Mouse (Mus musculus) heart, adult 2 months (tissue): Measurements from ENCODE around the gene Yju2. TPM values are rescaled to one million over a fixed set of nuclear protein-coding genes. Genes with fewer than 3 reads are reported as not detected.

Experiments used
- DNase-seq, 2 experiments: peaks; one replicate each; pipeline ENCODE4 v3.0.0; 2021
- H3K27ac ChIP-seq: fragments of 200-600 bp; 2 replicates; pipeline ENCODE4 v1.8.1; 2022
- H3K27me3 ChIP-seq: fragments of 200-500 bp; 2 replicates; pipeline ENCODE4 v1.6.1; 2012; ENCODE audit warnings: mild to moderate bottlenecking, low read length, inconsistent platforms, mixed read lengths; ENCODE audit not compliant: control insufficient read depth, insufficient read depth
- H3K36me3 ChIP-seq: fragments of 200-500 bp; 2 replicates; pipeline ENCODE4 v1.6.1; 2012; ENCODE audit warnings: low read length, inconsistent platforms; ENCODE audit not compliant: control insufficient read depth, insufficient read depth
- H3K4me1 ChIP-seq: fragments of 200-500 bp; 2 replicates; pipeline ENCODE4 v1.6.1; 2011; ENCODE audit warnings: low read length; ENCODE audit not compliant: control insufficient read depth, insufficient read depth
- H3K4me3 ChIP-seq: fragments of 200-600 bp; 2 replicates; pipeline ENCODE4 v1.8.1; 2022
- H3K79me2 ChIP-seq: fragments of 200-500 bp; replicated peaks from 2 replicates; pipeline ENCODE4 v1.6.1; 2012; ENCODE audit warnings: mild to moderate bottlenecking, inconsistent platforms, low read length, moderate library complexity, mixed read lengths; ENCODE audit not compliant: control insufficient read depth, insufficient read depth
- H3K9ac ChIP-seq: fragments of 200-500 bp; 2 replicates; pipeline ENCODE4 v1.6.1; 2012; ENCODE audit warnings: low read depth, mild to moderate bottlenecking, control low read depth, inconsistent platforms, low read length, mixed read lengths
- CTCF ChIP-seq: fragments of 200-600 bp; IDR thresholded peaks from 2 replicates; pipeline ENCODE4 v1.8.1; 2022; ENCODE audit warnings: antibody characterized with exemption, mild to moderate bottlenecking, moderate library complexity
- EP300 ChIP-seq: fragments of 200-500 bp; IDR thresholded peaks from 2 replicates; pipeline ENCODE4 v1.6.1; 2011; ENCODE audit warnings: low read depth, low read length, control low read depth; ENCODE audit not compliant: insufficient read depth
- POLR2A ChIP-seq: fragments of 200-500 bp; IDR thresholded peaks from 2 replicates; pipeline ENCODE4 v1.6.1; 2011; ENCODE audit warnings: mild to moderate bottlenecking, low read depth, low read length, control low read depth; ENCODE audit not compliant: insufficient read depth
- WGBS: fragments of 180-500 bp; shearing (Covaris S2); methylation state at CpG from one replicate; pipeline ENCODE4 v1.1.7; 2018; 5-methylcytosine and 5-hydroxymethylcytosine counted together
- intact Hi-C: fragments of 180-260 bp; cut with DNase I; formaldehyde crosslinking; loops from one replicate; pipeline ENCODE4 v1.15.1; 2025
- polyA plus RNA-seq: library from polyadenylated mRNA; depleted of rRNA; stranded (reverse); fragments of >200 nt; gene quantifications from 2 replicates; pipeline ENCODE4 v1.2.3, GENCODE M21; 2012; rRNA removed
- total RNA-seq, 2 experiments: library from RNA; stranded (reverse); gene quantifications; 2 replicates each; pipeline ENCODE4 v1.2.3; 2021

Yju2 gene
- total and polyA plus RNA-seq, 3 experiments: 3.7 to 9.2 (median 8.3) TPM

- Histone ChIP-seq H3K9ac (no peak overlapping the region), H3K79me2 (peaks cover 2% of the 10 kb centered on the region; the same call in 1 of the 2 replicates), H3K27ac (no peak overlapping the region), H3K4me3 (no peak overlapping the region), H3K36me3 (no peaks in the 10 kb centered on the region), H3K4me1 (peaks cover 6% of the 10 kb centered on the region), H3K27me3 (no peaks in the 10 kb centered on the region)
- 81% methylated on average over 15 of the region's 15 CpGs for WGBS
- no peak for DNase-seq
- intact Hi-C loops: no loop called here
- TF ChIP-seq POLR2A: no peak
Measured at GRCm38 (mm10) chr17:56016793-56017785, 58.2 kb downstream of the Yju2 start.

- no peak overlapping the region for H3K27ac ChIP-seq
- no peaks in the 10 kb centered on the region for H3K27me3 ChIP-seq
- WGBS: 87% methylated on average over 7 of the region's 7 CpGs
- intact Hi-C loops: no loop called here
- H3K79me2 ChIP-seq: peaks cover 2% of the 10 kb centered on the region; the same call in 1 of the 2 replicates
- peaks cover 11% of the 10 kb centered on the region for H3K4me1 ChIP-seq
- no peak for DNase-seq
- no peak overlapping the region for H3K4me3 ChIP-seq
- no peaks in the 10 kb centered on the region for H3K36me3 ChIP-seq
- no peak overlapping the region for H3K9ac ChIP-seq
- TF ChIP-seq CTCF (no peak), EP300 (no peak), POLR2A (no peak)
Measured at GRCm38 (mm10) chr17:56017848-56018247, 58.9 kb downstream of the Yju2 start.

Other genes starting within 250 kb of the Yju2 start
- 1 to 10 TPM; 2.3 to 2.8 TPM for gene Pot1b, start 246.5 kb upstream of the Yju2 start, total RNA-seq
- 1.5 and 3.5 TPM in 2 replicates for gene Pot1b, start 246.5 kb upstream of the Yju2 start, polyA plus RNA-seq
- under 1 TPM; 0.47 to 0.75 TPM for gene Adgre4, start 209.1 kb upstream of the Yju2 start, total RNA-seq
- 0.82 and 0.92 TPM in 2 replicates for gene Adgre4, start 209.1 kb upstream of the Yju2 start, polyA plus RNA-seq
- gene Zfp119a, start 80.2 kb upstream of the Yju2 start, total RNA-seq: 1 to 10 TPM; 4.0 to 4.2 TPM
- 0.43 and 1.0 TPM in 2 replicates for gene Zfp119a, start 80.2 kb upstream of the Yju2 start, polyA plus RNA-seq
- gene Zfp959, start 67.0 kb upstream of the Yju2 start, total RNA-seq: 1 to 10 TPM; 3.8 TPM
- gene Zfp959, start 67.0 kb upstream of the Yju2 start, polyA plus RNA-seq: 1.4 and 2.1 TPM in 2 replicates
- 1 to 10 TPM; 2.5 to 3.9 TPM for gene Zfp119b, start 9.6 kb upstream of the Yju2 start, total RNA-seq
- 0.49 and 1.2 TPM in 2 replicates for gene Zfp119b, start 9.6 kb upstream of the Yju2 start, polyA plus RNA-seq
- gene Ebi3, start 6.5 kb upstream of the Yju2 start, total RNA-seq: under 1 TPM; 0.34 to 0.91 TPM
- gene Ebi3, start 6.5 kb upstream of the Yju2 start, polyA plus RNA-seq: 1.3 and 4.1 TPM in 2 replicates
- under 1 TPM; 0.63 to 0.64 TPM for gene Shd, start 11.4 kb downstream of the Yju2 start, total RNA-seq
- gene Shd, start 11.4 kb downstream of the Yju2 start, polyA plus RNA-seq: 1.9 TPM in 2 replicates
- gene Fsd1, start 27.4 kb downstream of the Yju2 start, total RNA-seq: under 1 TPM; 0.50 to 0.61 TPM
- gene Fsd1, start 27.4 kb downstream of the Yju2 start, polyA plus RNA-seq: 0.35 and 0.76 TPM in 2 replicates
- 10 to 100 TPM; 12.2 to 14.8 TPM for gene Stap2, start 46.5 kb downstream of the Yju2 start, total RNA-seq
- gene Stap2, start 46.5 kb downstream of the Yju2 start, polyA plus RNA-seq: 28.6 and 30.6 TPM in 2 replicates
- 10 to 100 TPM; 63.1 to 78.9 TPM for gene Mpnd, start 46.6 kb downstream of the Yju2 start, total RNA-seq
- 68.0 and 75.8 TPM in 2 replicates for gene Mpnd, start 46.6 kb downstream of the Yju2 start, polyA plus RNA-seq
- 10 to 100 TPM; 13.6 to 14.3 TPM for gene Sh3gl1, start 77.5 kb downstream of the Yju2 start, total RNA-seq
- 26.4 and 27.4 TPM in 2 replicates for gene Sh3gl1, start 77.5 kb downstream of the Yju2 start, polyA plus RNA-seq
- gene Chaf1a, start 81.3 kb downstream of the Yju2 start, total RNA-seq: 1 to 10 TPM in 1 of 2 experiments, under 1 TPM in 1; 0.99 to 1.3 TPM
- gene Chaf1a, start 81.3 kb downstream of the Yju2 start, polyA plus RNA-seq: 0.45 and 0.67 TPM in 2 replicates
- gene Ubxn6, start 115.9 kb downstream of the Yju2 start, total RNA-seq: 10 to 100 TPM; 47.6 to 53.5 TPM
- gene Ubxn6, start 115.9 kb downstream of the Yju2 start, polyA plus RNA-seq: 64.4 and 79.3 TPM in 2 replicates
- gene Hdgfl2, start 120.5 kb downstream of the Yju2 start, total RNA-seq: 10 to 100 TPM; 32.5 to 35.0 TPM
- 30.2 and 31.5 TPM in 2 replicates for gene Hdgfl2, start 120.5 kb downstream of the Yju2 start, polyA plus RNA-seq
- gene Plin4, start 150.7 kb downstream of the Yju2 start, total RNA-seq: 100 to 1,000 TPM; 151 to 170 TPM
- gene Plin4, start 150.7 kb downstream of the Yju2 start, polyA plus RNA-seq: 114 and 167 TPM in 2 replicates
- gene Plin5, start 158.5 kb downstream of the Yju2 start, total RNA-seq: 100 to 1,000 TPM; 159 to 160 TPM
- gene Plin5, start 158.5 kb downstream of the Yju2 start, polyA plus RNA-seq: 112 and 170 TPM in 2 replicates
- 10 to 100 TPM; 57.0 to 74.6 TPM for gene Lrg1, start 162.9 kb downstream of the Yju2 start, total RNA-seq
- 38.2 and 77.7 TPM in 2 replicates for gene Lrg1, start 162.9 kb downstream of the Yju2 start, polyA plus RNA-seq
- 10 to 100 TPM in 1 of 2 experiments, 1 to 10 TPM in 1; 8.9 to 12.6 TPM for gene Sema6b, start 181.2 kb downstream of the Yju2 start, total RNA-seq
- gene Sema6b, start 181.2 kb downstream of the Yju2 start, polyA plus RNA-seq: 5.3 and 8.6 TPM in 2 replicates
- 1 to 10 TPM; 1.1 to 1.7 TPM for gene Tnfaip8l1, start 203.4 kb downstream of the Yju2 start, total RNA-seq
- 3.6 and 4.5 TPM in 2 replicates for gene Tnfaip8l1, start 203.4 kb downstream of the Yju2 start, polyA plus RNA-seq
- 10 to 100 TPM; 25.4 to 28.3 TPM for gene Mydgf, start 224.8 kb downstream of the Yju2 start, total RNA-seq
- 26.0 and 29.1 TPM in 2 replicates for gene Mydgf, start 224.8 kb downstream of the Yju2 start, polyA plus RNA-seq